In genomic region chr9:92599940-92600538, GRCm38 (mm10) we compare ENCODE assay signal across 22 mouse cellular contexts. TPM values are rescaled to one million over a fixed set of nuclear protein-coding genes. Genes with fewer than 3 reads are reported as not detected.
DNase-seq lines count a peak whose midpoint lies in the region; ATAC-seq and TF ChIP-seq lines count a peak whose summit lies in the region.
"Had no signal": no experiment of that assay in that cellular context is flagged by ENCODE, and none has a peak within 500 bp of the region (broad histone marks: within the 10 kb centered on the region; RNA-seq: fewer than 3 reads in every experiment).

No protein-coding gene starts in this region.

- TF ChIP-seq CTCF in cerebellum, adult 2 months (IDR thresholded peaks at IDR 0.05; ENCODE audit: borderline replicate concordance, insufficient read depth, low read depth, low read length), result no peak
- no peak for TF ChIP-seq CTCF in intestine, postnatal 0 days (IDR thresholded peaks at IDR 0.05; ENCODE audit: low read depth)

- DNase-seq in cerebellum, adult 2 months, result peak; percentile 18 to 43
- DNase-seq in cerebellum, postnatal 10 days, result no peak
- DNase-seq in cerebellum, postnatal 25 days, result peak; percentile 10 to 28
- DNase-seq: adrenal gland, postnatal 14 days; gastrocnemius, postnatal 25 days; heart, postnatal 10 days; kidney, postnatal 4 days; thymus, postnatal 14 days had no signal

- WGBS in cerebellum, adult 2 months, result 69% methylated on average over 15 of the region's 15 CpGs
- WGBS in intestine, embryonic 15.5 days, result 61% methylated on average over 15 of the region's 15 CpGs
- 71% methylated on average over 15 of the region's 15 CpGs for WGBS in intestine, postnatal 0 days

- TF ChIP-seq POLR2A in cerebellum, adult 2 months (IDR thresholded peaks at IDR 0.05; ENCODE audit: borderline replicate concordance, insufficient read depth, low read length), result no peak

- H3K27ac ChIP-seq in cerebellum, adult 2 months (ENCODE audit: insufficient read depth, low read length), result no peak overlapping the region
- no peak overlapping the region for H3K27ac ChIP-seq in intestine, embryonic 15.5 days
- H3K27ac ChIP-seq in intestine, postnatal 0 days (ENCODE audit: low read depth, low read length), result no peak overlapping the region
- H3K27ac ChIP-seq: embryonic facial prominence, embryonic 12.5 days; hindbrain, embryonic 14.5 days; kidney, embryonic 15.5 days; limb, embryonic 12.5 days; liver, embryonic 15.5 days; midbrain, embryonic 12.5 days; neural tube, embryonic 12.5 days had no signal

- no peaks in the 10 kb centered on the region for H3K9me3 ChIP-seq in intestine, embryonic 15.5 days
- no peaks in the 10 kb centered on the region for H3K9me3 ChIP-seq in intestine, postnatal 0 days (ENCODE audit: control insufficient read depth)
- H3K9me3 ChIP-seq: embryonic facial prominence, embryonic 12.5 days; kidney, embryonic 15.5 days; limb, embryonic 12.5 days; liver, embryonic 15.5 days; midbrain, embryonic 12.5 days; neural tube, embryonic 12.5 days had no signal

- H3K4me1 ChIP-seq in cerebellum, adult 2 months (ENCODE audit: control insufficient read depth, insufficient read depth, low read length), result no peaks in the 10 kb centered on the region
- no peaks in the 10 kb centered on the region for H3K4me1 ChIP-seq in intestine, embryonic 15.5 days (replicated peaks)
- no peaks in the 10 kb centered on the region for H3K4me1 ChIP-seq in intestine, postnatal 0 days (replicated peaks; ENCODE audit: control insufficient read depth, insufficient read depth, low read length)
- H3K4me1 ChIP-seq: embryonic facial prominence, embryonic 12.5 days; kidney, embryonic 15.5 days; limb, embryonic 12.5 days; liver, embryonic 15.5 days; midbrain, embryonic 12.5 days; neural tube, embryonic 12.5 days had no signal

- no peak overlapping the region for H3K9ac ChIP-seq in intestine, embryonic 15.5 days
- H3K9ac ChIP-seq in intestine, postnatal 0 days (ENCODE audit: low read depth, low read length), result no peak overlapping the region
- H3K9ac ChIP-seq: embryonic facial prominence, embryonic 12.5 days; hindbrain, embryonic 14.5 days; kidney, embryonic 15.5 days; limb, embryonic 12.5 days; liver, embryonic 15.5 days; midbrain, embryonic 12.5 days; neural tube, embryonic 12.5 days had no signal

- no peak overlapping the region for H3K4me2 ChIP-seq in intestine, embryonic 15.5 days (replicated peaks)
- H3K4me2 ChIP-seq in intestine, postnatal 0 days (replicated peaks; ENCODE audit: low read depth), result no peak overlapping the region
- H3K4me2 ChIP-seq: embryonic facial prominence, embryonic 12.5 days; hindbrain, embryonic 14.5 days; kidney, embryonic 15.5 days; limb, embryonic 12.5 days; liver, embryonic 15.5 days; midbrain, embryonic 12.5 days; neural tube, embryonic 12.5 days had no signal

- H3K27me3 ChIP-seq in cerebellum, adult 2 months (ENCODE audit: control insufficient read depth, insufficient read depth, low read length), result no peaks in the 10 kb centered on the region
- H3K27me3 ChIP-seq in intestine, embryonic 15.5 days (replicated peaks), result no peaks in the 10 kb centered on the region
- H3K27me3 ChIP-seq in intestine, postnatal 0 days (replicated peaks; ENCODE audit: control insufficient read depth, insufficient read depth, low read length), result no peaks in the 10 kb centered on the region
- H3K27me3 ChIP-seq: CH12.LX; embryonic facial prominence, embryonic 12.5 days; kidney, embryonic 15.5 days; limb, embryonic 12.5 days; liver, embryonic 15.5 days; midbrain, embryonic 12.5 days; neural tube, embryonic 12.5 days had no signal

- peaks cover 4% of the 10 kb centered on the region; the same call in 1 of the 2 replicates for H3K36me3 ChIP-seq in intestine, embryonic 15.5 days
- H3K36me3 ChIP-seq in intestine, postnatal 0 days (ENCODE audit: control insufficient read depth, insufficient read depth), result peaks cover 5% of the 10 kb centered on the region; the same call in 1 of the 2 replicates
- H3K36me3 ChIP-seq: liver, embryonic 15.5 days; neural tube, embryonic 12.5 days had no signal

- no peak overlapping the region for H3K4me3 ChIP-seq in cerebellum, adult 2 months (replicated peaks; ENCODE audit: insufficient read depth, low read depth, low read length)
- no peak overlapping the region for H3K4me3 ChIP-seq in intestine, embryonic 15.5 days (replicated peaks)
- H3K4me3 ChIP-seq in intestine, postnatal 0 days (ENCODE audit: low read depth, low read length), result no peak overlapping the region
- H3K4me3 ChIP-seq: embryonic facial prominence, embryonic 12.5 days; kidney, embryonic 15.5 days; limb, embryonic 12.5 days; liver, embryonic 15.5 days; midbrain, embryonic 12.5 days; neural tube, embryonic 12.5 days had no signal

- ATAC-seq in intestine, embryonic 15.5 days, result peak; percentile 36; the same call in 1 of the 2 replicates
- no peak for ATAC-seq in intestine, postnatal 0 days
- ATAC-seq in megakaryocyte, adult 5-6 weeks (ENCODE audit: poor library complexity, severe bottlenecking), result peak; percentile 27; the same call in 1 of the 2 replicates
- ATAC-seq in erythroid progenitor cell, adult 5-6 weeks (replicated peaks; ENCODE audit: low FRiP score, poor library complexity, severe bottlenecking), result no peak
- ATAC-seq: forebrain, embryonic 16.5 days had no signal

RNA-seq across cellular contexts. Expression of gene Plod2, which starts 58.0 kb away (rescaled TPM):
- 9.7 and 10.3 TPM in 2 replicates for polyA plus RNA-seq in cerebellum, adult 2 months (2012; rRNA removed)
- 48.1 and 53.8 TPM in 2 replicates for polyA plus RNA-seq in intestine, embryonic 15.5 days (2015; fragmentation: Nextera tagmentation; extraction: Ambion mirVana)
- polyA plus RNA-seq in intestine, postnatal 0 days (2015; fragmentation: Nextera tagmentation; extraction: Ambion mirVana), result 11.6 and 12.7 TPM in 2 replicates
- 0.36 and 0.66 TPM in 2 replicates for total RNA-seq in megakaryocyte, adult 5-6 weeks (2015)
- 0.18 and 1.1 TPM in 2 replicates for total RNA-seq in megakaryocyte, adult 5-6 weeks (2017)
- not detected in 2 replicates for total RNA-seq in erythroid progenitor cell, adult 5-6 weeks (2015; ENCODE audit: low replicate concordance)
- total RNA-seq in erythroid progenitor cell, adult 5-6 weeks (2017; ENCODE audit: low replicate concordance), result 0.13 TPM in 1 of 2 replicates, not detected in the other
- total RNA-seq: CH12.LX, MEL had no signal

Comparison
In these comparisons a context has a peak if more than half of its experiments do, and no peak if none do; other contexts are left out.
1. DNase-seq: peak in cerebellum, adult 2 months (2 of 2) and cerebellum, postnatal 25 days (2 of 2); none in cerebellum, postnatal 10 days (0 of 2).
2. ATAC-seq: peak in intestine, embryonic 15.5 days (single experiment) and megakaryocyte, adult 5-6 weeks (single experiment); none in intestine, postnatal 0 days (single experiment) and erythroid progenitor cell, adult 5-6 weeks (single experiment).